Mouse (Mus musculus) large intestine, adult 2 months (tissue): ENCODE measurements around the gene Vav3. TPM values are rescaled to one million over a fixed set of nuclear protein-coding genes. Genes with fewer than 3 reads are reported as not detected.

Experiments
- DNase-seq: peaks from one replicate; pipeline ENCODE4 v3.0.0-alpha.2; 2012; ENCODE audit warnings: low read depth, low spot score
- WGBS: fragments of 180-500 bp; shearing (Covaris S2); methylation state at CpG from one replicate; pipeline ENCODE4 v1.1.7; 2018; 5-methylcytosine and 5-hydroxymethylcytosine counted together
- polyA plus RNA-seq: library from polyadenylated mRNA; depleted of rRNA; stranded (reverse); fragments of >200 nt; gene quantifications from 2 replicates; pipeline ENCODE4 v1.2.3, GENCODE M21; 2012

Gene Vav3
- polyA plus RNA-seq, 1 experiment, result 1.3 TPM

GRCm38 (mm10) chr3:109648242-109648641 is 307.8 kb downstream of the Vav3 start:
- WGBS, result 88% methylated on average over 2 of the region's 2 CpGs
- DNase-seq, result no peak

GRCm38 (mm10) chr3:109651479-109651878 is 311.0 kb downstream of the Vav3 start:
- 36% methylated on average over 3 of the region's 3 CpGs for WGBS
- no peak for DNase-seq

- 93% methylated on average over 12 of the region's 12 CpGs for WGBS
- DNase-seq, result no peak
These were observed 312.6 kb downstream of the Vav3 start for GRCm38 (mm10) chr3:109652860-109653631.

- no peak for DNase-seq
- 95% methylated on average over 4 of the region's 4 CpGs for WGBS
These were observed 313.9 kb downstream of the Vav3 start for GRCm38 (mm10) chr3:109654386-109654785.

GRCm38 (mm10) chr3:109671716-109672115 is 331.3 kb downstream of the Vav3 start:
- DNase-seq, result no peak
- WGBS, result 91% methylated on average over 4 of the region's 4 CpGs

GRCm38 (mm10) chr3:109672925-109673324 is 332.5 kb downstream of the Vav3 start:
- DNase-seq, result peak; percentile 14
- 42% methylated on average over 1 of the region's 1 CpGs for WGBS

GRCm38 (mm10) chr3:109680281-109680680 is 339.8 kb downstream of the Vav3 start:
- WGBS, result 79% methylated on average over 2 of the region's 2 CpGs
- DNase-seq, result no peak

GRCm38 (mm10) chr3:109681863-109682262 is 341.4 kb downstream of the Vav3 start:
- no peak for DNase-seq
- WGBS, result 70% methylated on average over 5 of the region's 5 CpGs

GRCm38 (mm10) chr3:109683608-109684295 is 343.3 kb downstream of the Vav3 start:
- no peak for DNase-seq
- WGBS, result 75% methylated on average over 5 of the region's 5 CpGs

- WGBS, result 82% methylated on average over 2 of the region's 2 CpGs
- no peak for DNase-seq
These were observed 350.1 kb downstream of the Vav3 start for GRCm38 (mm10) chr3:109690566-109690965.

GRCm38 (mm10) chr3:109692613-109693012 is 352.2 kb downstream of the Vav3 start:
- no peak for DNase-seq
- WGBS, result 83% methylated on average over 3 of the region's 3 CpGs

- WGBS, result 27% methylated on average over 1 of the region's 1 CpGs
- no peak for DNase-seq
These were observed 360.8 kb downstream of the Vav3 start for GRCm38 (mm10) chr3:109701301-109701700.

GRCm38 (mm10) chr3:109707786-109708460 is 367.5 kb downstream of the Vav3 start:
- WGBS, result 44% methylated on average over 2 of the region's 2 CpGs
- no peak for DNase-seq

GRCm38 (mm10) chr3:109711751-109712150 is 371.3 kb downstream of the Vav3 start:
- DNase-seq, result no peak
- 85% methylated on average over 7 of the region's 7 CpGs for WGBS

GRCm38 (mm10) chr3:109714476-109714875 is 374.0 kb downstream of the Vav3 start:
- DNase-seq, result no peak

- DNase-seq, result no peak
- 90% methylated on average over 3 of the region's 3 CpGs for WGBS
These were observed 381.3 kb downstream of the Vav3 start for GRCm38 (mm10) chr3:109721753-109722152.

- 77% methylated on average over 1 of the region's 1 CpGs for WGBS
- no peak for DNase-seq
These were observed 386.3 kb downstream of the Vav3 start for GRCm38 (mm10) chr3:109726776-109727175.

- DNase-seq, result no peak
- 82% methylated on average over 5 of the region's 5 CpGs for WGBS
These were observed 391.3 kb downstream of the Vav3 start for GRCm38 (mm10) chr3:109731592-109732230.

GRCm38 (mm10) chr3:109732327-109733182 is 392.1 kb downstream of the Vav3 start:
- DNase-seq, result no peak

More at GRCm38 (mm10) chr3:109732327-109733182, 392.1 kb downstream of the Vav3 start:
- 41% methylated on average over 10 of the region's 10 CpGs for WGBS
